Mouse (Mus musculus) lung, postnatal 0 days (tissue): Measurements from ENCODE around the gene Rdh14. TPM values are rescaled to one million over a fixed set of nuclear protein-coding genes. Genes with fewer than 3 reads are reported as not detected.

Experiments
- ATAC-seq: fragments of 200-750 bp; cut with Nextera tagmentation; 2 replicates; pipeline ENCODE4 v1.8.0; 2017; ENCODE audit warnings: moderate library complexity
- DNase-seq: peaks from one replicate; pipeline ENCODE4 v3.0.0-alpha.2; 2016; ENCODE audit warnings: low spot score
- H3K27ac ChIP-seq: fragments of 300-500 bp; sonication (generic); 2 replicates; pipeline ENCODE4 v1.5.1; 2014; ENCODE audit warnings: antibody characterized with exemption, mild to moderate bottlenecking, low read length, mixed read lengths
- H3K27me3 ChIP-seq: fragments of 300-500 bp; sonication (generic); replicated peaks from 2 replicates; pipeline ENCODE4 v1.6.1; 2014; ENCODE audit warnings: low read length, mixed read lengths; ENCODE audit not compliant: insufficient read depth
- H3K36me3 ChIP-seq: fragments of 300-500 bp; sonication (generic); 2 replicates; pipeline ENCODE4 v1.6.1; 2014; ENCODE audit warnings: low read length, mixed read lengths; ENCODE audit not compliant: insufficient read depth
- H3K4me1 ChIP-seq: fragments of 300-500 bp; sonication (generic); 2 replicates; pipeline ENCODE4 v1.6.1; 2014; ENCODE audit warnings: antibody characterized with exemption, low read depth, low read length, mixed read lengths; ENCODE audit not compliant: insufficient read depth
- H3K4me2 ChIP-seq: fragments of 300-500 bp; sonication (generic); replicated peaks from 2 replicates; pipeline ENCODE4 v1.6.1; 2014; ENCODE audit warnings: low read depth, mild to moderate bottlenecking, low read length, moderate library complexity, mixed read lengths
- H3K4me3 ChIP-seq: fragments of 300-500 bp; sonication (generic); 2 replicates; pipeline ENCODE4 v1.5.1; 2014; ENCODE audit warnings: low read depth, low read length
- H3K9ac ChIP-seq: fragments of 300-500 bp; sonication (generic); replicated peaks from 2 replicates; pipeline ENCODE4 v1.6.1; 2014; ENCODE audit warnings: low read depth, mild to moderate bottlenecking
- H3K9me3 ChIP-seq: fragments of 300-500 bp; sonication (generic); 2 replicates; pipeline ENCODE4 v1.6.1; 2016; ENCODE audit warnings: low read length, mixed read lengths
- CTCF ChIP-seq: IDR thresholded peaks from 2 replicates; pipeline ENCODE4 v1.5.1; 2016; ENCODE audit warnings: antibody characterized with exemption, mild to moderate bottlenecking
- EP300 ChIP-seq: IDR thresholded peaks from 2 replicates; pipeline ENCODE4 v1.6.1; 2016; ENCODE audit warnings: antibody characterized with exemption, mild to moderate bottlenecking, control low read depth
- WGBS: fragments of 180-500 bp; shearing (Covaris S2); extraction: QIAGEN DNeasy Blood & Tissue Kit; methylation state at CpG from one replicate; pipeline ENCODE4 v1.1.7; 2014; 5-methylcytosine and 5-hydroxymethylcytosine counted together
- polyA plus RNA-seq: library from polyadenylated mRNA; unstranded; fragments of >200 nt; fragmentation: Nextera tagmentation; extraction: Ambion mirVana; gene quantifications from 2 replicates; pipeline ENCODE4 v1.2.1, GENCODE M21; 2015

Rdh14 gene
- polyA plus RNA-seq, 1 experiment from 2014 or later: 42.7 TPM

DNA sequence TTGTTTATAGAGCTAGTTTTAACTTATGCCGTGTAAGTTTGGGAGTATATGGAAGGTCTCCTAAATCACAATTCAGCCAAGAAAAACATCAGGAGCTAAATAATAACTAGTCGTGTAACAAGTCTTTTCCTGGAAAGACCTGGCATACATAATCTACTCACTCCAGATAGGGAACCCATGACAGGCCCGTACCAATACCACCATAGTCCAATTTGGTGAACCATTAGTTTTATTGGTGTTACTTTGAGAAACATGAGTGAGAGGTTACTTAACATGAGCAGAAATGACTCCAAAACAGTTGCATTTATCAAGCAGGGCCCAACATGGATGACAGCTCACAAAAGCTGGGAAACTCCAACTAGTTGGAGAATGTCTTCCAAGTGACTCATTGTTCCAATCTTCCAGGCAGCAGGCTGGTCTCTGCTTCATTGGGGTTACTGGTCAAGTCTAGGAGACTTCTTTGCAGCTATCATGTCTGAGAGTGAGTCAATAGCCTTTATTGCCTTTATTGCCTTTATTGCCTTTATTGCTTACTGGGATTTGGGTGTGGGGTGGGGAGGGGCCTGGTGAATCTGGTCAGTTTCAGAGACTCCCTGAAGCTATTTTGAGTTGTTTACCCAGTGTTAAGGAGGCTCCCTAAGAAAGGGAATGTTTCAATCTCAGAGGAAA is 20.1 kb downstream of the Rdh14 start:
- Histone ChIP-seq H3K4me1 (no peaks in the 10 kb centered on the region), H3K4me3 (no peak overlapping the region), H3K4me2 (no peak overlapping the region), H3K27me3 (no peaks in the 10 kb centered on the region), H3K9me3 (no peaks in the 10 kb centered on the region), H3K9ac (no peak overlapping the region), H3K27ac (no peak overlapping the region), H3K36me3 (no peaks in the 10 kb centered on the region)
- no peak for TF ChIP-seq CTCF
- no peak for DNase-seq
- ATAC-seq: no peak
- WGBS: 89% methylated on average over 3 of the region's 3 CpGs

DNA sequence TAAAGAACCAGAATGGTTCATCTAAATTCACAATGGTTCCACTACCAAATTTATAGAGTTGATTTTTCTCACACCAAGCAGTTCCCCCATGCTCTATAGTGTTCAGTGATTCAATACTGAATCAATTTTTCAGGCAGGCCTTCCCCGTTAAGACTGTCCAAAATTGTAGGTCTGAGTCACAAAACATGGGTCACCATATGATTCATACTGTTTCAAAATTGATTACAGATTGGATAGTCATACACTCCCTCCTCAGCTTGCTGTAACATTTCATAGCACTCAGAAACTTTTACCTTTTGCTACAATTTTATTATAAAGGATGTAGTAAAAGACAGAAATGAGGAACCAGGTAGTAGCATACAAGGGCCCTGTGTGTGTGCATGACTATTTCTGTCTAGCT is 20.9 kb downstream of the Rdh14 start:
- Histone ChIP-seq H3K9me3 (no peaks in the 10 kb centered on the region), H3K4me2 (no peak overlapping the region), H3K27me3 (no peaks in the 10 kb centered on the region), H3K36me3 (no peaks in the 10 kb centered on the region), H3K27ac (no peak overlapping the region), H3K4me1 (no peaks in the 10 kb centered on the region), H3K4me3 (no peak overlapping the region), H3K9ac (no peak overlapping the region)
- 96% methylated on average over 1 of the region's 1 CpGs for WGBS
- TF ChIP-seq EP300: no peak
- TF ChIP-seq CTCF: no peak
- DNase-seq (no peak), ATAC-seq (no peak)

DNA sequence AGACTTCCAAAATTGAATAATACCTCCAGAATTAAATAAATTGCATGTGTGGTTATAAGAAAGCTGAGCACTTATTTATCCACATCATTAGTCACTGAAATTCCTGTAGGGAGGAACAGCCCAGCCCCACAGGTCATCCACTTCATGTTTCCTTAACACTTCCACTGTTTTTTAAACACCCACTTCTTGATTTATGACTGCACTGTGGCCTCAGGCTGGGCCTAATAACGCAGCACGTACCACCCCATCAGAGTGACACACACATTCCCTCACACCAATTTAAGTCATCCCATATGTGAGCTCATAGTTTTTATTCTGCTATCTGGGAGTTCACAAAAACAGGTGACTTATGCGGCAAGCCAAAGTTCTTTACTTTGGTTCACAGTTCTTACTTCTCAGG is 31.8 kb downstream of the Rdh14 start:
- Histone ChIP-seq H3K27ac (no peak overlapping the region), H3K9ac (no peak overlapping the region), H3K4me2 (no peak overlapping the region), H3K4me1 (no peaks in the 10 kb centered on the region), H3K27me3 (no peaks in the 10 kb centered on the region), H3K4me3 (no peak overlapping the region), H3K9me3 (no peaks in the 10 kb centered on the region), H3K36me3 (no peaks in the 10 kb centered on the region)
- ATAC-seq: no peak
- DNase-seq: no peak
- WGBS: 49% methylated on average over 3 of the region's 3 CpGs
- no peak for TF ChIP-seq EP300
- no peak for TF ChIP-seq CTCF

DNA sequence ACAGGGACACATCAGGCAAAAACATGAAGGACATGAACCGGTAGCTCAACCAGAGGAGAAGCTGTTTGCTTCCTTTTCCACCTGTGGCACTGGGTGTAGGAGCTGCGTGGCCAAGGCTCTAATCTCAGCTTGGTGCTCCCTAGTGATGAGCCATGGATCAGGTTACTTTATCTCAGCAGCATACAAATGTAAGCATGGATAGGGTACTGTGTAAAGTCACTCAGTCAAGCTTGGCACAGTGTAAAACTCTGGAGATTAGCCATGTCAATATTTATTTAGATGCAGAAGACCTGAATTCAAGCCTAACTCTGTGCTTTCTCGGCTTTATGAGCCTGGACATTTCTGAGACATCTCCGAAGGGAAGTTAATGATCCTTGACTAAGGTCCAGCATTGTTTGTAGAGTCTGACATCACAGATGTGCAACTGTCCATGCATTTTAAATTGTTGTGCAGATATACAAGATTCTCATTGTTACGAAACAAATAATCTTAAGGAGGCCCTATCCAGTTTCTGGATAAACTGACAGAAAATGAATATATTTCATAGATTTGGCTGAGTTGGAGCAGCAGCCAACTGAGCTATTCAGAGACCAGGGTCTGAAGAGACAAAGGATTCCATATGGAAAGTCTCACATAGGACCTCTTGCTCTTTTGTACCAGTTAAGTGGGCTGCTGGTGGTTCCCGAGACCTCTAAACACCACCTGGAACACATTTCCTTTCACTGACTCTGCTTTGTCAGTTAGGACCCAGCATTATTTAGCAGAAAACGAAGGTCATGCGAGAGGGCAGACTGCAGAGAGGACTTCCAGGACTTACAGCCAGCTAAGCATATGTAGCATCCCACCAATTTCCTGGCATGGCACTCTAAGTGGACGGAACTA is 35.7 kb downstream of the Rdh14 start:
- Histone ChIP-seq H3K4me1 (no peaks in the 10 kb centered on the region), H3K4me3 (no peak overlapping the region), H3K36me3 (no peaks in the 10 kb centered on the region), H3K9ac (no peak overlapping the region), H3K4me2 (no peak overlapping the region), H3K27me3 (no peaks in the 10 kb centered on the region), H3K27ac (no peak overlapping the region), H3K9me3 (no peaks in the 10 kb centered on the region)
- WGBS: 54% methylated on average over 9 of the region's 9 CpGs
- ATAC-seq (peak; percentile 91), DNase-seq (peak; percentile 74)
- TF ChIP-seq EP300: peak; percentile 69
- no peak for TF ChIP-seq CTCF

- DNase-seq: no peak
- WGBS: 65% methylated on average over 1 of the region's 1 CpGs
- ATAC-seq: no peak
- Histone ChIP-seq H3K4me3 (no peak overlapping the region), H3K4me2 (no peak overlapping the region), H3K4me1 (no peaks in the 10 kb centered on the region), H3K36me3 (no peaks in the 10 kb centered on the region), H3K9ac (no peak overlapping the region), H3K27me3 (no peaks in the 10 kb centered on the region), H3K9me3 (no peaks in the 10 kb centered on the region), H3K27ac (no peak overlapping the region)
- TF ChIP-seq CTCF (no peak), EP300 (no peak)
Observed at GRCm38 (mm10) chr12:10430999-10431398, 40.4 kb downstream of the Rdh14 start.

GRCm38 (mm10) chr12:10438054-10439001 is 47.8 kb downstream of the Rdh14 start:
- Histone ChIP-seq H3K4me2 (no peak overlapping the region), H3K9ac (no peak overlapping the region), H3K4me1 (no peaks in the 10 kb centered on the region), H3K27ac (no peak overlapping the region), H3K36me3 (no peaks in the 10 kb centered on the region), H3K27me3 (no peaks in the 10 kb centered on the region), H3K9me3 (no peaks in the 10 kb centered on the region), H3K4me3 (no peak overlapping the region)
- DNase-seq (peak; percentile 84), ATAC-seq (peak; percentile 43)
- WGBS: 27% methylated on average over 15 of the region's 15 CpGs
- no peak; the same call in 1 of the 2 replicates for TF ChIP-seq EP300
- TF ChIP-seq CTCF: peak; percentile 94
